Mouse (Mus musculus): Measurements from ENCODE around the gene Zbtb9. TPM values are rescaled to one million over a fixed set of nuclear protein-coding genes. Genes with fewer than 3 reads are reported as not detected.

Zbtb9 gene
- polyA plus RNA-seq, 1 experiment from 2014 or later = 17.8 TPM

GRCm38 (mm10) chr17:27029431-27029830 is 56.5 kb downstream of the Zbtb9 start:
- no peak for ATAC-seq (ENCODE audit: insufficient number of reproducible peaks, insufficient read depth, low FRiP score, low TSS enrichment, low read depth)
- H3K4me1 ChIP-seq (replicated peaks) = peaks cover 20% of the 10 kb centered on the region
- H3K9me3 ChIP-seq = no peaks in the 10 kb centered on the region
- no peak overlapping the region for H3K4me2 ChIP-seq
- no peak overlapping the region for H3K27ac ChIP-seq
- no peak overlapping the region for H3K4me3 ChIP-seq (replicated peaks)
- H3K36me3 ChIP-seq = peaks cover 20% of the 10 kb centered on the region
- no peaks in the 10 kb centered on the region for H3K27me3 ChIP-seq
- WGBS = 90% methylated on average over 14 of the region's 14 CpGs
- H3K9ac ChIP-seq (replicated peaks) = 0 out of 2 replicates have a peak overlapping the region, but pooled peaks have one; percentile 94

- H3K9me3 ChIP-seq = no peaks in the 10 kb centered on the region
- no peak overlapping the region for H3K9ac ChIP-seq (replicated peaks)
- no peaks in the 10 kb centered on the region for H3K27me3 ChIP-seq
- no peak overlapping the region for H3K4me3 ChIP-seq (replicated peaks)
- H3K27ac ChIP-seq = no peak overlapping the region
- peaks cover 29% of the 10 kb centered on the region for H3K4me1 ChIP-seq (replicated peaks)
- H3K36me3 ChIP-seq = peaks cover 6% of the 10 kb centered on the region
- no peak overlapping the region for H3K4me2 ChIP-seq
- no peak for ATAC-seq (ENCODE audit: insufficient number of reproducible peaks, insufficient read depth, low FRiP score, low TSS enrichment, low read depth)
- 87% methylated on average over 4 of the region's 4 CpGs for whole genome bisulfite sequencing
These were observed 57.9 kb downstream of the Zbtb9 start for GRCm38 (mm10) chr17:27030896-27031295.

GRCm38 (mm10) chr17:27032328-27032727 is 59.4 kb downstream of the Zbtb9 start:
- 60% methylated on average over 7 of the region's 7 CpGs for WGBS
- no peak for ATAC-seq (ENCODE audit: insufficient number of reproducible peaks, insufficient read depth, low FRiP score, low TSS enrichment, low read depth)

GRCm38 (mm10) chr17:27032869-27033268 is 59.9 kb downstream of the Zbtb9 start:
- no peak overlapping the region for H3K9ac ChIP-seq (replicated peaks)
- peak; percentile 15; the same call in 1 of the 2 replicates for ATAC-seq (ENCODE audit: insufficient number of reproducible peaks, insufficient read depth, low FRiP score, low TSS enrichment, low read depth)

More at GRCm38 (mm10) chr17:27032328-27032727, 59.4 kb downstream of the Zbtb9 start:
- no peak overlapping the region for H3K9ac ChIP-seq (replicated peaks)
- no peaks in the 10 kb centered on the region for H3K9me3 ChIP-seq
- H3K27me3 ChIP-seq = no peaks in the 10 kb centered on the region; the same call in 1 of the 2 replicates
- H3K4me3 ChIP-seq (replicated peaks) = no peak overlapping the region
- H3K27ac ChIP-seq = no peak overlapping the region
- H3K4me2 ChIP-seq = peak overlapping the region; percentile 24; the same call in 1 of the 2 replicates
- H3K4me1 ChIP-seq (replicated peaks) = peaks cover 28% of the 10 kb centered on the region
- no peaks in the 10 kb centered on the region for H3K36me3 ChIP-seq

GRCm38 (mm10) chr17:27036465-27036864 is 63.5 kb downstream of the Zbtb9 start:
- 76% methylated on average over 7 of the region's 7 CpGs for WGBS
- Histone ChIP-seq H3K4me1 (replicated peaks) (peaks cover 53% of the 10 kb centered on the region), H3K27ac (no peak overlapping the region), H3K9me3 (no peaks in the 10 kb centered on the region), H3K4me2 (no peak overlapping the region), H3K36me3 (no peaks in the 10 kb centered on the region), H3K9ac (replicated peaks) (no peak overlapping the region), H3K27me3 (no peaks in the 10 kb centered on the region; the same call in 1 of the 2 replicates), H3K4me3 (replicated peaks) (no peak overlapping the region)
- no peak for ATAC-seq (ENCODE audit: insufficient number of reproducible peaks, insufficient read depth, low FRiP score, low TSS enrichment, low read depth)

More at GRCm38 (mm10) chr17:27032869-27033268, 59.9 kb downstream of the Zbtb9 start:
- WGBS = 3% methylated on average over 14 of the region's 14 CpGs
- Histone ChIP-seq H3K27ac (no peak overlapping the region), H3K4me1 (replicated peaks) (peaks cover 25% of the 10 kb centered on the region), H3K9me3 (no peaks in the 10 kb centered on the region), H3K4me2 (peak overlapping the region; percentile 24), H3K36me3 (no peaks in the 10 kb centered on the region), H3K27me3 (no peaks in the 10 kb centered on the region; the same call in 1 of the 2 replicates), H3K4me3 (replicated peaks) (no peak overlapping the region)

GRCm38 (mm10) chr17:27038335-27039050 is 65.5 kb downstream of the Zbtb9 start:
- WGBS = 31% methylated on average over 17 of the region's 18 CpGs
- no peaks in the 10 kb centered on the region for H3K9me3 ChIP-seq
- H3K4me2 ChIP-seq = no peak overlapping the region; the same call in 1 of the 2 replicates
- H3K36me3 ChIP-seq = no peaks in the 10 kb centered on the region
- peak overlapping the region; percentile 2; the same call in 1 of the 2 replicates for H3K9ac ChIP-seq (replicated peaks)
- ATAC-seq (ENCODE audit: insufficient number of reproducible peaks, insufficient read depth, low FRiP score, low TSS enrichment, low read depth) = no peak
- H3K27ac ChIP-seq = peak overlapping the region; percentile 67
- no peak overlapping the region for H3K4me3 ChIP-seq (replicated peaks)
- no peaks in the 10 kb centered on the region; the same call in 1 of the 2 replicates for H3K27me3 ChIP-seq
- H3K4me1 ChIP-seq (replicated peaks) = peaks cover 59% of the 10 kb centered on the region

- H3K36me3 ChIP-seq = no peaks in the 10 kb centered on the region
- H3K4me2 ChIP-seq = peak overlapping the region; percentile 47
- no peaks in the 10 kb centered on the region; the same call in 1 of the 2 replicates for H3K27me3 ChIP-seq
- peak overlapping the region; percentile 90 for H3K27ac ChIP-seq
- WGBS = 58% methylated on average over 10 of the region's 10 CpGs
- no peak for ATAC-seq (ENCODE audit: insufficient number of reproducible peaks, insufficient read depth, low FRiP score, low TSS enrichment, low read depth)
- H3K4me1 ChIP-seq (replicated peaks) = peaks cover 61% of the 10 kb centered on the region
- no peaks in the 10 kb centered on the region for H3K9me3 ChIP-seq
- 0 out of 2 replicates have a peak overlapping the region, but pooled peaks have one; percentile 11 for H3K4me3 ChIP-seq (replicated peaks)
- peak overlapping the region; percentile 47; the same call in 1 of the 2 replicates for H3K9ac ChIP-seq (replicated peaks)
These were observed 66.6 kb downstream of the Zbtb9 start for GRCm38 (mm10) chr17:27039432-27040102.

GRCm38 (mm10) chr17:27040304-27041045 is 67.5 kb downstream of the Zbtb9 start:
- H3K27me3 ChIP-seq = no peaks in the 10 kb centered on the region; the same call in 1 of the 2 replicates
- H3K4me2 ChIP-seq = peak overlapping the region; percentile 47
- H3K9me3 ChIP-seq = no peaks in the 10 kb centered on the region
- peaks cover 56% of the 10 kb centered on the region for H3K4me1 ChIP-seq (replicated peaks)
- no peaks in the 10 kb centered on the region for H3K36me3 ChIP-seq
- peak overlapping the region; percentile 90 for H3K27ac ChIP-seq
- peak overlapping the region; percentile 47; the same call in 1 of the 2 replicates for H3K9ac ChIP-seq (replicated peaks)
- 0 out of 2 replicates have a peak overlapping the region, but pooled peaks have one; percentile 11 for H3K4me3 ChIP-seq (replicated peaks)
- WGBS = 7% methylated on average over 20 of the region's 20 CpGs
- 0 out of 2 replicates have a peak, but pooled peaks have one; percentile 38 for ATAC-seq (ENCODE audit: insufficient number of reproducible peaks, insufficient read depth, low FRiP score, low TSS enrichment, low read depth)

- Histone ChIP-seq H3K4me2 (no peak overlapping the region), H3K9me3 (no peaks in the 10 kb centered on the region), H3K36me3 (no peaks in the 10 kb centered on the region), H3K4me1 (replicated peaks) (peaks cover 50% of the 10 kb centered on the region), H3K27ac (peak overlapping the region; percentile 90), H3K9ac (replicated peaks) (no peak overlapping the region), H3K27me3 (no peaks in the 10 kb centered on the region), H3K4me3 (replicated peaks) (no peak overlapping the region)
- ATAC-seq (ENCODE audit: insufficient number of reproducible peaks, insufficient read depth, low FRiP score, low TSS enrichment, low read depth) = no peak
- 41% methylated on average over 11 of the region's 13 CpGs for WGBS
These were observed 68.2 kb downstream of the Zbtb9 start for GRCm38 (mm10) chr17:27041046-27041786.

- no peak for ATAC-seq (ENCODE audit: insufficient number of reproducible peaks, insufficient read depth, low FRiP score, low TSS enrichment, low read depth)
These were observed 68.8 kb downstream of the Zbtb9 start for GRCm38 (mm10) chr17:27041787-27042055.

More at GRCm38 (mm10) chr17:27041787-27042055, 68.8 kb downstream of the Zbtb9 start:
- H3K36me3 ChIP-seq = no peaks in the 10 kb centered on the region
- H3K4me1 ChIP-seq (replicated peaks) = peaks cover 50% of the 10 kb centered on the region
- H3K9ac ChIP-seq (replicated peaks) = no peak overlapping the region
- 86% methylated on average over 2 of the region's 2 CpGs for WGBS
- no peak overlapping the region for H3K4me3 ChIP-seq (replicated peaks)
- H3K9me3 ChIP-seq = no peaks in the 10 kb centered on the region
- no peak overlapping the region for H3K4me2 ChIP-seq
- H3K27ac ChIP-seq = 0 out of 2 replicates have a peak overlapping the region, but pooled peaks have one; percentile 35
- H3K27me3 ChIP-seq = no peaks in the 10 kb centered on the region
